11 mouse cellular contexts compared by ENCODE assay signal in genomic region chr2:38338348-38338932, GRCm38 (mm10). TPM values are rescaled to one million over a fixed set of nuclear protein-coding genes. Genes with fewer than 3 reads are reported as not detected.
DNase-seq lines count a peak whose midpoint lies in the region; ATAC-seq and TF ChIP-seq lines count a peak whose summit lies in the region.
"Had no signal": no experiment of that assay in that cellular context is flagged by ENCODE, and none has a peak within 500 bp of the region (broad histone marks: within the 10 kb centered on the region; RNA-seq: fewer than 3 reads in every experiment).

No protein-coding gene starts in this region.

- H3K27ac ChIP-seq in lung, embryonic 14.5 days (ENCODE audit: low read depth): no peak overlapping the region
- peak overlapping the region; percentile 81 for H3K27ac ChIP-seq in forebrain, embryonic 11.5 days (ENCODE audit: low read depth, low read length)
- no peak overlapping the region for H3K27ac ChIP-seq in limb, embryonic 13.5 days
- no peak overlapping the region for H3K27ac ChIP-seq in stomach, embryonic 14.5 days (ENCODE audit: low read length)

- no peaks in the 10 kb centered on the region for H3K9me3 ChIP-seq in lung, embryonic 14.5 days (ENCODE audit: low read depth, low read length)
- H3K9me3 ChIP-seq in forebrain, embryonic 11.5 days (ENCODE audit: control insufficient read depth, low read length): no peaks in the 10 kb centered on the region
- H3K9me3 ChIP-seq in limb, embryonic 13.5 days: no peaks in the 10 kb centered on the region
- no peaks in the 10 kb centered on the region for H3K9me3 ChIP-seq in stomach, embryonic 14.5 days (ENCODE audit: control insufficient read depth, low read depth, low read length)

- H3K9ac ChIP-seq in lung, embryonic 14.5 days: no peak overlapping the region
- H3K9ac ChIP-seq in forebrain, embryonic 11.5 days (ENCODE audit: low read length): peak overlapping the region; percentile 97
- H3K9ac ChIP-seq in limb, embryonic 13.5 days: peak overlapping the region; percentile 78; the same call in 1 of the 2 replicates
- no peak overlapping the region for H3K9ac ChIP-seq in stomach, embryonic 14.5 days (replicated peaks; ENCODE audit: low read depth, low read length)

- 6% methylated on average over 5 of the region's 5 CpGs for WGBS in lung, embryonic 14.5 days
- 2% methylated on average over 5 of the region's 5 CpGs for WGBS in forebrain, embryonic 11.5 days
- 8% methylated on average over 5 of the region's 5 CpGs for WGBS in limb, embryonic 13.5 days
- 2% methylated on average over 5 of the region's 5 CpGs for WGBS in stomach, embryonic 14.5 days

- H3K27me3 ChIP-seq in lung, embryonic 14.5 days (ENCODE audit: insufficient read depth, low read length): peaks cover 95% of the 10 kb centered on the region
- H3K27me3 ChIP-seq in forebrain, embryonic 11.5 days (ENCODE audit: control insufficient read depth, insufficient read depth, low read length): peaks cover 36% of the 10 kb centered on the region
- peaks cover 83% of the 10 kb centered on the region for H3K27me3 ChIP-seq in limb, embryonic 13.5 days
- H3K27me3 ChIP-seq in stomach, embryonic 14.5 days (ENCODE audit: control insufficient read depth, insufficient read depth, low read length): peaks cover 74% of the 10 kb centered on the region

- no peaks in the 10 kb centered on the region for H3K36me3 ChIP-seq in lung, embryonic 14.5 days (ENCODE audit: insufficient read depth)
- H3K36me3 ChIP-seq in forebrain, embryonic 11.5 days (ENCODE audit: control insufficient read depth, insufficient read depth, low read length): no peaks in the 10 kb centered on the region
- no peaks in the 10 kb centered on the region for H3K36me3 ChIP-seq in limb, embryonic 13.5 days
- no peaks in the 10 kb centered on the region for H3K36me3 ChIP-seq in stomach, embryonic 14.5 days (ENCODE audit: control insufficient read depth, insufficient read depth, low read length)

- no peak for DNase-seq in lung, embryonic 14.5 days
- no peak for DNase-seq in lung, adult 18-20 months
- no peak for DNase-seq in forebrain, embryonic 11.5 days (ENCODE audit: low spot score)
- no peak for DNase-seq in right cerebral cortex, postnatal 10 days (ENCODE audit: low spot score in 2 of 2)
- no peak for DNase-seq in frontal cortex, postnatal 14 days (ENCODE audit: low spot score in 2 of 2)
- DNase-seq: layer of hippocampus, postnatal 36 days; thymus, postnatal 36 days had no signal

- H3K4me3 ChIP-seq in lung, embryonic 14.5 days (ENCODE audit: low read depth, low read length): peak overlapping the region; percentile 40
- peak overlapping the region; percentile 76 for H3K4me3 ChIP-seq in forebrain, embryonic 11.5 days (ENCODE audit: low read depth, low read length)
- peak overlapping the region; percentile 58 for H3K4me3 ChIP-seq in limb, embryonic 13.5 days
- H3K4me3 ChIP-seq in stomach, embryonic 14.5 days (ENCODE audit: low read depth, low read length): peak overlapping the region; percentile 34; the same call in 1 of the 2 replicates
- H3K4me3 ChIP-seq: erythroblast, embryonic 14.5 days had no signal

- TF ChIP-seq CTCF in lung, embryonic 14.5 days (IDR thresholded peaks at IDR 0.05; ENCODE audit: low read depth): no peak

- ATAC-seq in lung, embryonic 14.5 days (ENCODE audit: insufficient read depth): no peak
- ATAC-seq in forebrain, embryonic 11.5 days (replicated peaks; ENCODE audit: low FRiP score): no peak
- ATAC-seq in limb, embryonic 13.5 days (ENCODE audit: low FRiP score, low read depth): no peak
- ATAC-seq in stomach, embryonic 14.5 days (ENCODE audit: insufficient number of reproducible peaks, insufficient read depth, low FRiP score, low read depth): no peak
- ATAC-seq in frontal cortex, adult (ENCODE audit: low TSS enrichment): no peak

- peak overlapping the region; percentile 73; the same call in 1 of the 2 replicates for H3K4me2 ChIP-seq in lung, embryonic 14.5 days
- peak overlapping the region; percentile 92 for H3K4me2 ChIP-seq in forebrain, embryonic 11.5 days (ENCODE audit: low read depth, low read length, severe bottlenecking)
- peak overlapping the region; percentile 98 for H3K4me2 ChIP-seq in limb, embryonic 13.5 days (replicated peaks)
- no peak overlapping the region; the same call in 1 of the 2 replicates for H3K4me2 ChIP-seq in stomach, embryonic 14.5 days (replicated peaks; ENCODE audit: low read depth, low read length)

- H3K4me1 ChIP-seq in lung, embryonic 14.5 days (ENCODE audit: insufficient read depth): no peaks in the 10 kb centered on the region
- peaks cover 6% of the 10 kb centered on the region for H3K4me1 ChIP-seq in forebrain, embryonic 11.5 days (replicated peaks; ENCODE audit: control insufficient read depth, insufficient read depth, low read length)
- H3K4me1 ChIP-seq in limb, embryonic 13.5 days: peaks cover 20% of the 10 kb centered on the region
- peaks cover 8% of the 10 kb centered on the region for H3K4me1 ChIP-seq in stomach, embryonic 14.5 days (ENCODE audit: control insufficient read depth, insufficient read depth, low read length)

RNA-seq across cellular contexts. Expression of gene Lhx2, which starts 0.6 kb away (rescaled TPM):
- 0.20 and 0.39 TPM in 2 replicates for polyA plus RNA-seq in lung, embryonic 14.5 days (2014; fragmentation: Nextera tagmentation; extraction: Ambion mirVana)
- 175 and 195 TPM in 2 replicates for polyA plus RNA-seq in forebrain, embryonic 11.5 days (2014; fragmentation: Nextera tagmentation; extraction: Ambion mirVana)
- polyA plus RNA-seq in limb, embryonic 13.5 days (2015; fragmentation: Nextera tagmentation; extraction: Ambion mirVana): 15.4 and 17.4 TPM in 2 replicates
- not detected in 2 replicates for polyA plus RNA-seq in stomach, embryonic 14.5 days (2014; fragmentation: Nextera tagmentation; extraction: Ambion mirVana)

RNA-seq across cellular contexts. Expression of gene Dennd1a, which starts 51.2 kb away (rescaled TPM):
- polyA plus RNA-seq in lung, embryonic 14.5 days (2014; fragmentation: Nextera tagmentation; extraction: Ambion mirVana): 10.2 and 11.5 TPM in 2 replicates
- 14.9 and 17.7 TPM in 2 replicates for polyA plus RNA-seq in forebrain, embryonic 11.5 days (2014; fragmentation: Nextera tagmentation; extraction: Ambion mirVana)
- polyA plus RNA-seq in limb, embryonic 13.5 days (2015; fragmentation: Nextera tagmentation; extraction: Ambion mirVana): 13.3 and 15.8 TPM in 2 replicates
- 12.2 and 13.7 TPM in 2 replicates for polyA plus RNA-seq in stomach, embryonic 14.5 days (2014; fragmentation: Nextera tagmentation; extraction: Ambion mirVana)

Comparison
In these comparisons a context has a peak if more than half of its experiments do, and no peak if none do; other contexts are left out.
1. H3K9ac ChIP-seq: peak in forebrain, embryonic 11.5 days (single experiment) and limb, embryonic 13.5 days (single experiment); none in lung, embryonic 14.5 days (single experiment) and stomach, embryonic 14.5 days (single experiment).
2. RNA of gene Lhx2, which starts 0.6 kb away (polyA plus RNA-seq): 175 to 195 TPM in forebrain, embryonic 11.5 days and 15.4 to 17.4 TPM in limb, embryonic 13.5 days; 0.20 to 0.39 TPM in lung, embryonic 14.5 days and not detected in stomach, embryonic 14.5 days; every median in the first group is over 10 times any median in the second.
3. Peak in every context shown above with its lines, with median percentiles within 50 percentile points of each other: H3K4me3 ChIP-seq.